Mouse (Mus musculus): Measurements from ENCODE around the gene Gm13762.

DNA sequence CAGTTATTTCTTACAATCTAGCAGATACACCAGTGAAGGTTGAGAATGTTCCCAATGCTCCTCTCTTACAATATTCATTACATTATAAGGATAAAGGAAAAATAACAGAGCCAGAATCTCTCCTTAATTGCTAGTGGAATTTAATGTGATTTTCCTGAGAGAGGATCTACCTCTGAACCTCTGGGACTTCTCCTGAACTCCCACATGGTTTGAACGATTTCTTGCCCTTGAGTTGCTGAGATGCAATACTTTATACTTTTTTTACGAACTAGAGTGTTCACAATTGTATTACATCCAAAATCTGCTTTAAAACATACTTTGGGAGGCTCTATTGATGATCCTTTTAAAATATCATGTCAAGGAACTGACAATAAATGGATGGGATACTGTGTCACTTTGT is 26.8 kb upstream of the Gm13762 start, which contains the start of gene Olfr1215:
- TF ChIP-seq CTCF (IDR thresholded peaks at IDR 0.05; ENCODE audit: borderline replicate concordance, insufficient read depth, low read length) (no peak), POLR2A (IDR thresholded peaks at IDR 0.05; ENCODE audit: low read depth, low read length) (no peak)

Data from embryonic fibroblast, embryonic 13.5 days (primary cell).